Mouse (Mus musculus) kidney, postnatal 14 days (tissue): ENCODE results near the gene Prkag2.
A peak's percentile ranks its signal among the peaks of the same experiment; 100 is the strongest.

ENCODE experiments used
- DNase-seq: peaks from one replicate; pipeline ENCODE4 v3.0.0; 2022; ENCODE audit warnings: mixed read lengths

Gene Prkag2

DNA sequence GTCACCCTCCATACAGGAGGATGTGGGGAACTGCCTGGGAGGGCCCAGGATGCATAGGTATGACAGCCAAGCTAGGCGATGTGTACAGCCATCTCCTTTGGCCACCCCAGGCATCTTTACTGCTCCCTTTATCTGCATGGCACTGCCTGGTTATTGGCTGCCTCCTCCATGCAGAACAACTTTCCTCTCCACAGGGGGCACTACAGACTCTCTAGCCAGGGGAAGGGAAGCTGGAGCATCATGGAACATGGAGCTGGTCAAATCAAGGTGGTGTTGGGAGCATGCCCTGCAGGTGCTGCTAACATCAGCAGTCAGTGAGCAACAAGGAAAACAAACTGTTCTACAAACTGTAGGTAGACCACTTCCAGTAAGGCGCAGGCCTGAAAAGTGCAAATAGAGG, 56.4 kb downstream of the Prkag2 start:
- DNase-seq: no peak

DNA sequence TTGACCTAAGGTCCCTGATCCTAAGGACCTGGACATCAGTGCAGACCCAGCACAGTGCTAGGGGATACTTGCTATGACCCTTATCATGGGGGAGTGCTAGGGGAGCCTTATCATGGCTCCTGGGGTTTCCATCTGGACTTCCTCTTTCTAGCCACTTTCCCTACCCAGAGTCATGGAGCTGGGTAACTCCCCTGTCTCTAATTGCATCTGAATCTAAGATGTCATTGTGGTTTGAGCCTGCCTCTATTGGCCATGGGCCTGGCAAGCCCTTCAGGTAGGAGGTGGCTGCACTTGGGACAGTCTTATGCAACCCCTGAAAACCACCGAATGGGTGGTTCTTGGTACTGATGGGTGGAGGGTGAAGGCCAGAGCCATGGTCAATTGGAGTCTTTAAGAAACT, 58.5 kb downstream of the Prkag2 start:
- no peak for DNase-seq

DNA sequence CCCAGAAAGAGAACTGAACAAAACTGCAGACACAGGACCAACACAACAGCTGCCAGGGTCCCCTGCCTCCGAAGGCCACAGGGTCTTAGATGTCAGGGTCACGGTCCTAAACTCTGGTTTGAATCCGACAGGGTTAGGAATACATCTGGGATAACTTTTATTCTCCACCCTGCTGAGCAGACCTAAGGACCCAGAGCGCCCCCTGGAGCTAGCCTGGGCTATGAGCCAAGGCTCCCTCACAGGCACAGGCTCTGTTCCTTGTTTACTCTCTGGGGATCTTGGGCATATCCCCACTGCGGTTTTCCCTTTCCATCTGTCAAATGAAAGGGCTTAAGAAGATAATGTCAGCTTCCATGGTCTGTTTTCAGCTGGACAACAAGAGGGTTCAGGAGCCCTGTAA, 59.1 kb downstream of the Prkag2 start:
- no peak for DNase-seq

DNA sequence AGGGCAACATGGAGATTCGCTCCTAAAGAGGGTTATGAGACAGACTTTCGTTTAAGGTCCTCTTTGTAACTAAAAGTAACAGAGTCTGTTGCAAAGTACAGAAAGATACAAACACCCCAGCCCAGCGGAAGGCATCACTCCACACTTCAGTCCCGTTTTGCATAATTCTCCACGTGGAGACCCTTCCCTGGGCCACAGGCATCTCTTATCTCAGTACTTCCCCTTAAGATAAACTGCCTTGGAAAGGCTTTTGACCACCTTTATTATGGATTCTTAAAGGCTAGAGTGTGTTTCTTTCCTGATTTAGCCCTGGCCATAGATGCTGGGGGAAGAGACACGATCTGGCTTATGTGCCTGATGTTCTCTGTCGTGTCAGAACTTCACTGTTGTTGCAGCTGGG, 59.5 kb downstream of the Prkag2 start:
- no peak for DNase-seq

DNA sequence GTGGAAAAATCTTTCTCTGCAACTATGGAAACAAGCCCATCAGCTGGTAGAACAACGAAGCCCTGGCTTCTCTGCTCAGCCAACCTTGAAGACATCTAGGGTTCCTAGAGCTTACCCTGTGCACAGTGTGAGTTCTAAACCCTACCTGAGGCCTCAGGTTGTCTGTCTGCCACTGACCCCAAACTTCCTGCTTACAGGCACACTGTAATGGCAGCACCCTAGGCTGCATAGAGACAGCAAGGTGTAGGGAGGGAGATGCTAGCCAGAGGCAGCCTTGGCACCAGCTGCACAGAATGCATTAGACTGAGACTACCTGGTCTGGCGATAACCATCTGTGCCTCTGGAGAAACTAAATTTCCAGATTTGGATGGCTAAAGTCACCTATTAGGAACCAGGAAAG, 61.6 kb downstream of the Prkag2 start:
- no peak for DNase-seq

DNA sequence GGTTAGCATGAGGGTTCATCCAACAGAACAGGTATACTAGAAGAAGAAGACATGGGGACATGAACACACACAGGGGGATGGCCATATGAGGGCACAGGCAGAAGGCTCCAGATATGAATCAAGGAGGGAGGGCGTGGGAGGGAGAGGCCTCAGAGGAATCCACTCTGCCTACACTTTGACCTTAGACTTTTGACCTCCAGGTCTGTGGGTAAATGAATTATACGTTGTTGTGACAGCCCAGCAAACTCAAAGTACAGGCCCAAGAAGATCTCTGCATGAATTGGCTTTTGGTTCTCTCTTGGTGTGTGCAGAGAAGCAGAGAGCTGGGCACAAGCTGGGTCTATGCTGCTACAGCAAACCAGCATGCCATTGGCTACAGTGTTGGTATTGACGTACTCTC, 65.1 kb downstream of the Prkag2 start:
- no peak for DNase-seq

DNA sequence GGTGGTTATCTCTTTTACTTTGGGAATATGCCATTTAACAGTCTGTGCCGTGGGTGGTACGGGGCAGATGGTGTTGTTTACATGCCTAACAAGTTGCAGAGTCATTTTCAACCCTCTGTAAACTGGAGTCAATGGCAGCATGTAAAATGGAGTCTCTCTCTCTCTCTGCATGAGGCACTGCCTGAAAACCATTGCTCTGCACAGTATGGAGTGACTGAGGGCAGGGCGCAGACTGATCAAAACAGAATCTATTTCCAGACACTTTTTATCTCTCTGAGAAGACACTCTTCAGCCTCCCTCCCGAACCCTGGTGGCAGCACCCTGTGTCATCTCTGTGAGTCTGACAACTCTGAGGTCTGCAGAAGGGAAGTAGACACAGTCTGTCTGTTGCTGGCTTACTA, 69.0 kb downstream of the Prkag2 start:
- DNase-seq: no peak

DNA sequence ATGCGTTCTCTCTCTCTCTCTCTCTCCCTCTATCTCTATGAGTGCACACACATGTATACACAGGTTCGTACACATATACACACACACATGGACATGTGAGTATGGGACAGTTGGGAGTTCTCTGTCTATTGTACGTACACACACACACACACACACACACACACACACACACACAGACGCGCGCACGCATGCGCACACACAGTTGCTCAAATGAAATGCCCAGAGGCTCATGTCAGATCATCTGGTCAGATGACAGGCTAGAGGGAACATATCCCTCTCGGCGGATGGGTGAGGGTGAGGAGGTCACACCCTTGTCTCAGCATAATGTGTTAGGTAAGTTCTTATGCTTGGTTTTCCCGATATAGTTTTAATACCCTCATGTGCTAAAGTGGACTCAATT, 69.4 kb downstream of the Prkag2 start:
- no peak for DNase-seq

DNA sequence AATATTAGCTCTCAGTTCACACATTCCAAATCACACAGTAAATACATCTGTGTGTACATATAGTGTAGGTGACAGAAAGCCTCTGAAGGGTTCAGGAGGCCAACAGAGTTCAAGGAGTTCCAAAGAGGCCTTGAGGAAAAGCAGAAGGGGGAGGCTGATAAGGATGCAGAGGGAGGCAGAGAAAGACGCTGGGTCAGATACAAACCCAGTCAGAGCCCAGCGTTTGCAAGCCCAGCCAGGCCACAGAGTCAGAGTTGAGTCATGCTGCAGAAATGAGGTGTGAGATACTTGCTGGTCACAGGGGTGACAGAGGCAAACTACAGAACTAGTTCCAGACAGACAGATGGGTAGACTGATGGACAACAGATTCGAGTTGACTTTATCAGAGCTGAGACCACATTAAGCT, 70.2 kb downstream of the Prkag2 start:
- no peak for DNase-seq

DNA sequence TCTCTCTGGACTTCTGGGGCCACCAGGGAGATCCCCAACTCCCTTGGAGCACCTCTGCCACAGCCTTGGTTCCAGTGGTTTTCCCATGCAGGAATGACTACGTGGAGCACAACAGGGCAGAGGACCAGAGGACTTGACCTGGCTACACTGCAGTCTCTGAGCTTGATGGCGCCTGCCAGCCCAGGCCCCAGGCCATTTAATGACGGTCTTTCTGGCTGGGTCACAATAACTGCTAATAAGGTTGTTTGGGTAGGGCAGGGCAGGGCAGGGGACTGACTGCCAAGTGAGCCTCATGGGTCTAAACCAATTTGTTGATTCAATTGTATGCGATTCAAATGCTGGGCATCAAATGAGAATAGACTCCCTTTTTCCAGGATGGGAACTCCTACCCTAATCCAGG, 72.8 kb downstream of the Prkag2 start:
- no peak for DNase-seq

DNA sequence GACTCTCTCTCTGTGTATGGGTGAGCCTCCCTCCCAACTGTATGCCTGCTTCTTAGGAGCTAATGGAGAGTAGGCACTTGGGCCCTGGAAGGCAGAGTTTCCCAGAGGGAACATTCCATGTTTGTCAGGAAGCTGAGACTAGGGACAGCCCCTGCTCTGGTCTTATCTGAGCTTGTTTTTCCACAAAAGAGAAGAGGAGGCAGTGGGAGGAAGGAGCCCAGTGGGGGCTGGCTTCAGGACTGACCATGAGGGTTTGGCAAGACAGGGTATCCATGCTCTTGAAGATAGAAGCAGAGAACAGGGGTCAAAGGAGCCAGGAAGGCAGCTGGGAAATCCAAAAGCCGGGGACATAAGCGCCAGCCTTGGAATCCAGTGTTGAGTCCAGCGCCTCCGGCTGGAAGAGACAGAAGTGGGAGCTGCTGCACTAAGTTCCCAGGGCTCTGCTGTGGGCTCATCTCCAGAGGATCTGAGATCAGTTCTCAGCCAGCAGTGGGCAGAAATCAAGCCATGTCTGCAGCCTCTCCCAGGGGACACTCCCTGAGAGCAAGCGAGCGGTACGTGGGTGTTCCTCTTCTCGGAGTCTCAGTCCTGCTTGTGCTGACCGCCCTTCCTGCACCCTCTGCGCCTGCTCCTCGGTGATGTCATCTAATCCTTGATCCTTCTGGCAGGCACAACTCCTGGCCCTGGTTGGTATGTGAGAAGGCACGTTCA, 75.0 kb downstream of the Prkag2 start:
- peak; percentile 25 for DNase-seq

DNA sequence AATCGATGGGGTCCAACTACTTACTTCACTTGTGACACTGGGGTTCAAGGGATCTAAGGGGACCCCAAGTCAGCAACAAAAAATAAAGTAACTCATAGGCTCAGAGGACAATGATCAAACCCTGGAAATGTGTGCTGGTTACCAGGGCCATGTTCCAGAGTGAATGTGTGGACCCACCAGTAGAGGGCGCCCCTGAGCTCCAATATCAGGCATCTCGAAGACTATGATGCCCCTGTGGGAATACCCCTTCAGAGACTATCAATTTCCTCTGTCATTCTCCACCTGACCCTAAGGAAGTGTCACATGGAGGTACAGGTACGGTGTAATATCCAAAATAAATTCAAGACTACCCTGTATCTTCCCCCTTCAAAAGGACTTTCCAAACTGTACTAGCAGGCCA, 77.5 kb downstream of the Prkag2 start:
- DNase-seq: peak; percentile 38

DNA sequence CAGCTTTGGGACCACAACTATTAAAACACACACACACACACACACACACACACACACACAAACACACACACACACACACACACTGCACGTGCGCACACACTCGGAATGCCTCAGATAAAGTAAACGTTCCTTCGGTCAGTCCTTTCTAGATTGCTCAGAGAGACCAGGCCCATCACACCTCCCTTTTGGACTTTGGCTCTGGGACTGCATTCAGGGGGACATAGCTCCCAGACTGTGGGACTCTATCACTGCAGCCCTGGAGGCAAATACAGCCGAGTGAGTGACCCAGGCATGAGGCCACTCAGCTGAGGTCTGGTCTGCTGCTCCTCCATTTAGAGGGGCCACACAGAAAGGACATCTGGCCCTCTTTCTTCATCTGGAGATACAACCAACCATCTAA, 81.2 kb downstream of the Prkag2 start:
- peak; percentile 28 for DNase-seq

DNA sequence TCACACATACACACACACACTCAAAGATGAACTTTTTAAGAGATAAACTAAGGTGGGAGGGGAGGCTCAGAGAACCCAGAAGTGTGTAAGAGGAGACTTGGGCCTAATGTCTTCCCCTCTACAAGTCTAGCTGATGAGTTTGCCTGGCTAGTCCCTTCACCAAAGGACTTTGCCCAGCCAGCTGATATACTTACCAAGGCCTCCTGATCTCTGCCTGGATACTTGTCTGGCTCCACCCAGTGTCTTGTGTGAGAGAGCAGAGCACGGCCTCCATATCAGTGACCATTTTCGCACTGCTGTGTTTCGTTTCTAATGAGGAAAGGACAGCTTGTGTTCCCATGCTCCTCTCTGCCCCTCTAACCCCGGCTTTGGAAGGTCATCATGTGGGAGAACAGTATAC, 88.3 kb downstream of the Prkag2 start:
- no peak for DNase-seq

DNA sequence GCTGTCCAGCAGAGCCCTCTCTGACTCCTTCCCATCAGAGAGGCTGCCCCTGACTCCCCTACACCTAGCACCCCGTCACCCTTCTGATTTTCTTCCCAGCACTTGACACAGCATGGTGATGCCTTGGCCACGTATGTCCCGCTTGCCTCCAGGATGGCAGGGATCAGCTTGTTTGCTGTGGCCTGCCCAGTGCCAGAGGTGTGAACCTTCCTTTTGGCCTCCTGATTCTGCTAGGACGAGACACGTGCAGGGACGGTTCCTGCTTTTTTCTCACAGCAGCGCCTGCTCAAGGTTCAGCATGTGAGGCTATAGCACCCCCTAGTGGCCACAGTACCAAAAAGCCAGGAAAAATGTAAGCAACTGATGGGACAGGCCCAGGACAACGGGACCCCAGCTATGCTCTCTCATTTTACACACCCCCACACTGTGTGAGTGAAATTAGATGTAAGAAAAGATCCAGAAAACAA, 89.4 kb downstream of the Prkag2 start:
- DNase-seq: peak; percentile 87

DNA sequence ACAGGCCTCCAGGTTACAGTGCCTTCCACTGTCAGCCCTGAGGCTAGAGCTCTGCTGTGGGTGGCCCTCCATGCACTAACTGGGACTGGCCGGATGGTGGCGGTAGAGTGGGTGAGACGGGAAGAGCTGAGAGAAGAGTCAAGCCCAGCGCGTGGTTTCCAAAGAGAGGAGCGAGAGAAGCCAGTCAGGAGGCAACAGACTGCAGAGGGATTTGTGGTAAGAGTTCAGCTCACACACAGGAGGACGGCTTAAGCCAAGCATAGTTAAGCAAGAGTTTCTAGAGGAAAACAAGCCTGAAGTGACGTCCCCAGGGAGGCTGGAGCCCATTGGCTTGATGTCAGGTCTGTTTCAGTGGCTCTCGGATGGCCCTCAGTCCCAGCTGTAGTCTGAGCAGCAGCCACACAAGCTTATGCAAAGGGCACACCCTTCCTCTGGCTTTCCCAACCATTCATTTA, 90.0 kb downstream of the Prkag2 start:
- DNase-seq: peak; percentile 83

DNA sequence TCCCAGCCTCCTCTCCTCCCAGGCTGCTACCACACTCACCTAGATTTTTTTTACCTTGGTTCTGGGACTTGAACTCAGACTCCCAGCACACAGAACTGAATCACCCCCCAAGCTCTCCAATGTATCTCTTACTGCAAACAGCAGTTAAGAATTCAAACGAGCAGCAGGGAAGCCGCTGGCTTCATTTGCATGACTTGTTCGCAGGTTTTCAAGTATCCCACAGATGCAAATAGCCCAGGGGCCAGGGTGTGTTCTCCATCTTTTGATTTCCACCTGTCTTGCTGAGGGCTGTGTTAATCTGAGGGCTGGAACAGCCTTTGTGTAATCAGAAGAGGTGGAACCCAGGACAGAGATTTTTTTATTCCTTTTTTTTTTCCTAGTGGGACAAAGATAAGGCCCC, 90.7 kb downstream of the Prkag2 start:
- DNase-seq: no peak

DNA sequence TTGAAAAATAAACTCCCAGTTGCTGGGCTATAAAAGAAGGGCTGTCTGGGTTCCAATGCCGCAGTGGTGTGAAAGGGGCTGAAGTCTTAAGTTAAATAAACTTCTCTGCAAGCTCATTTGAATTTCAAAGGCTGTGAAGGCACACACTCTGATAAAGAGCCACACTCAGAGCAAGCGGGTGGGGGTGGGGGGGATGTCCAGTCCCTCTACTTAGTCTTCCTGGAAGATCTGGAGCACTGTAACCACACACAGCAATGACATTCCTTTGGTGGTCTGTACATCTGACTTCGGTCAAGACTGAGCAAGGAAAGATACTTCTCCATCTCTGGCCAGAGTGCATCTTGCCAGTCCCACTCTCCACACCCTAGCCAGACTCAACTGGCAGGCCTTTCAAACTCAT, 91.5 kb downstream of the Prkag2 start:
- no peak for DNase-seq

DNA sequence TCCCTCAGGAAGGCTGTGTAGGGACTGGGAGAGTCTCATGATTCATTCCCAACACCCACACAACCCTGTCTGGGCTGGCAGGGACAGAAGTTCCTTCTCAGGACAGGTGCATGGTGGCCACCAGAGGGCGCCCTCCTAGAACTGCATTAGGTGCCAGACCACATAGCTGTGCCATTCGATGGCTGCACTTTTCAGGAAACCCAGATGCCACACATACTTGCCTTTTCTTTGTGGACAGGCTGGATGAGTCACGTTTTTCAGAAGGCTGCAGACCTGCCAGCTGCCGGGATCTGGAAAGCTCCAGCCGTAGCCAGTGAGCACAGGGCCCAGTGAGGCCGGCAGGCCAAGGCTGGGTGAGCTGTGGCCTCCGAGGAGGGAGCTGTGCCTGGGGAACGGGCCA, 93.6 kb downstream of the Prkag2 start:
- peak; percentile 88 for DNase-seq

DNA sequence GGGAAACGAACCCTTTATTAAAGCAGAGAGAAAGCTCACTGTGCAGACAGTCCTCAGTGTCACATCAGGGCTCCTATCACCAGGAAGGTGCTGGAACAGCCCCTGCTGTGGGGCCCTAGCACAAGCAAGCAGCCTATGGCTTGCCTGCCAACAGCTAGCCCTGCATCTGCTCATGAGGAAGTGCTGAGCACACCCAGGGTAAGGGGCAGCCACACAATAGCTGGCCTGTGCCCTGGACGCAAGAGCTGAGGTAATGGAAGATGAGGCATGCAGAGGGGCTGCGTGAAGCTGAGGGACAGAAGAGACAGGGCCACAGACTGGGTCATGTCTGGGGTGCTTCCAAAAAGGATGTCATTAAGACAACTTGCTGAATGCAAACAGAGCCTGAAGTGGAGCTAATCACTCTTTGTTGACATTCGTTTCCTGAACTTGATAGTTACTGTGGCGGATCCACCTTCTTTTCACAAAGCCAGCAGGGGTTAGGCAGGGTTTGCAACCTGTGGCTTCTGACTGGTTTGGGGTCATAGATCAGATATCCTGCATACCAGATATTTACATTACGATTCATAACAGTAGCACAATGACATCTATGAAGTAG, 94.8 kb downstream of the Prkag2 start:
- DNase-seq: no peak

DNA sequence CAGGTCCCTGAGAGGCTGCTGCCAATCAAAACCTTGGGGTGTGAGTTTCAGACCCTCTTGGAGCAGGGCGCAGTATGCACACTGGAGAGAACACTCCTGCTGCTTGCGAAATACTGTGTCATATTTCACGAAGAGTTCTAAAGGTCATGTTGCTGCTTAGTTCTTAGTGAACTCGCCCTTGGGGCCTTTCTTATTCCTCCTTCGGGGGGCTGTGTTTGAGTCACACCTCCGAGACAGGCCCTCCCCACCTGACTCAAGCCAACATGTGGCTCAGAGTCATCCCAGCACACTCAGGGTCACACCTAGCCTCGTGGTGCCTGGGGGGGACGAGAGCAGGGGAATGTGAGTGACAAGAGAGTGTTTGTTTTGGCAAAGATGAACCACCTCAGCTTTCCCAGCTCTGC, 99.0 kb downstream of the Prkag2 start:
- DNase-seq: no peak

DNA sequence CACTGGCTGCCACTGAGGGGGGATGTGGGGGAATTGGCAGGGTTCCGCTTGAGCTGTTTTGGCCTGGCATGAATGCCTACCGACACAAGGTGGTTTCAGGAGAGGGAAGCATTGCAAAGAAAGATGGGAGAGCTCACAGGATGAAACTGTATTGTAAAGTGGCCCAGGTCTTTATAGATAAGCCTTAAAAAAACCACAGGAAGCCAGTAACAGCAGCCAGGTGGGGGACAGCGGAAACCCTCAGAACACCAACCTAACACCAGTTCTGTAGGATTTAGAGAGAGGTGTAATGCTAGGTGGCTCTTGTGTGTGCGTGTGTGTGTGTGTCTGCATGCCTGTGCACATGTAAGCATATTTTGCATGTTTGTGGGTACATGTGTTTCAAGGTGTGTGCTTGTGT, 101.1 kb downstream of the Prkag2 start:
- DNase-seq: peak; percentile 42

DNA sequence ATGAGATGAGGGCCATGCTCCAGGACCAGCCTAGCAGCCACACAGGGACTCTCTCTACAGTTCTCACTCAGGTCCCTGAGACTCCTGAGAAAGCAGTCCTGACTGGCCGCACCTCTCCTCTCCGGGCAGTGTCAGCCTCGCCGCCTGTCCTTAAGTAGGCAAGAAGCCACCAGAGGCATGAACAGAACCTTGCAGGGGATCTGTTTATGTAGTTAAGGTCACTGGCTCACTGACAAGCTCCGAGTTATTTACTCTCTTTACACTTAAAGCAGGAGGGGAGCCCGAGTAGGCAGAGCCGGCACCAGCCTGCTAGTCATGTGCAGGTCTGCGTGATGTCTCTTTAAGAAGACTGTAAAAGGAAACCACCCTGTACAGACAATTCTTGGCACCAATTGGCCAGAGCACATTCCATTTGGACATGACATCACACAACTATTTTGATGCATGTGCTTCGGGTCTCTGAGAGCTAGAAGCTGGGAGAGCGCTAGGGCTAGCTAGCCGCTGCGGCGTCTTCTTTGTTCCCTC, 104.8 kb downstream of the Prkag2 start:
- DNase-seq: peak; percentile 86

DNA sequence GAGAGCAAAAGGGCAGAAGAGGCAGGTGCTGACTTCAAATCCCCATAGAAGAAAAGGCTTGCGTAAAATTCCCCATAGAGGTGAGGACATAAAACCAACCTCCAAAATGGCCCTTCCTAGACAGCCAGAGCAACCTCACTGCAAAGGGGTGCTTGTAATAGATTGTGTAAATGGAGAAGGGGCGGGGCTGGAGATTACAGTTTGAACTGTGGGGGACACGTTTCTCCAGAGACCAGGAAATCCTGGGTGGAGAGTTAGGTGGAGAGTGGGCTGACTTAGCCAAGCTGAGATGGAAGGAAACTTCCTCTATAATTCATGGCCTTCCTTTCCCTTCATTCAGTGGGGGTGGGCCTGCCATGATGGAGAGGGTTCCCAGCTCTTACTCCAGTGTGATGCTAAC, 107.3 kb downstream of the Prkag2 start:
- no peak for DNase-seq

DNA sequence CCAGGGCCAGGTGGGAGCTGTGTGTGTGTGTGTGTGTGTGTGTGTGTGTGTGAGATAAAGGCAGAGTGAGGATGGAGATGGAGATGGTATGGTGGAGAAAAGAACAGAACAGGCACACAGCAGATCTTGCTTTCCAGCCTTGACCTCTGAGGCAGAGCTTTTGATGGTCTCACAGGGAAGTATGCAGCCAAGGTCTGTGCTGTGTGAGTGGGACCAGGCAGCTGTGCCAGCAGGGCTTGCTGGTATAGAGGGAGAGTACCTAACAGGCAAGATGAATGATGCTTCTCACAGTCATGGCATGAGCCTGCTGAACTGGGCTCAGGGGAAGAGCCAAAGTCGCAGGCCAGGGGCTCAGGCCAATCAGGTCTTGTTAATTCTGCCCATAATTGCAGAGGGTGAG, 108.9 kb downstream of the Prkag2 start:
- no peak for DNase-seq
